Comparison of ENCODE assay signal across 20 mouse cellular contexts in genomic region chr5:97565486-97565885, GRCm38 (mm10).
DNase-seq lines count a peak whose midpoint lies in the region; ATAC-seq and TF ChIP-seq lines count a peak whose summit lies in the region.
"Had no signal": no experiment of that assay in that cellular context is flagged by ENCODE, and none has a peak within 500 bp of the region (broad histone marks: within the 10 kb centered on the region; RNA-seq: fewer than 3 reads in every experiment).

No protein-coding gene starts in this region.

- H3K4me1 ChIP-seq in forebrain, embryonic 16.5 days (replicated peaks; ENCODE audit: control insufficient read depth, insufficient read depth, low read length): no peaks in the 10 kb centered on the region
- no peaks in the 10 kb centered on the region for H3K4me1 ChIP-seq in forebrain, embryonic 12.5 days
- H3K4me1 ChIP-seq in kidney, embryonic 14.5 days (ENCODE audit: control insufficient read depth, insufficient read depth, low read length): no peaks in the 10 kb centered on the region
- H3K4me1 ChIP-seq: embryonic facial prominence, embryonic 13.5 days; heart, embryonic 12.5 days; hindbrain, embryonic 15.5 days had no signal

- DNase-seq in cerebellum, postnatal 10 days: peak; percentile 50 to 61
- DNase-seq in cerebellum, postnatal 4 days (ENCODE audit: low spot score in 2 of 2): no peak
- DNase-seq in layer of hippocampus, postnatal 14 days (ENCODE audit: low spot score in 2 of 2): peak; percentile 3 to 46
- no peak for DNase-seq in layer of hippocampus, adult 2 months (ENCODE audit: low spot score in 2 of 2)
- peak; percentile 36 for DNase-seq in brain, embryonic 14.5 days (ENCODE audit: low read depth)
- DNase-seq: adrenal gland, postnatal 14 days; gastrocnemius, adult 2 months; gastrocnemius, postnatal 25 days; kidney, adult 8-10 months had no signal

- 0 out of 2 replicates have a peak, but pooled peaks have one; percentile 26 for ATAC-seq in forebrain, embryonic 16.5 days
- ATAC-seq in forebrain, embryonic 12.5 days (ENCODE audit: low FRiP score): no peak
- no peak for ATAC-seq in kidney, embryonic 14.5 days (ENCODE audit: low FRiP score, low TSS enrichment)
- ATAC-seq: activated CD4-positive, CD25-positive, alpha-beta regulatory T cell, adult 4 months; inflammation-experienced regulatory T-cells, adult 6 months; intestine, postnatal 0 days; Patski had no signal

- H3K9me3 ChIP-seq in forebrain, embryonic 16.5 days (ENCODE audit: control insufficient read depth, low read length): no peaks in the 10 kb centered on the region
- H3K9me3 ChIP-seq in forebrain, embryonic 12.5 days: no peaks in the 10 kb centered on the region
- H3K9me3 ChIP-seq in kidney, embryonic 14.5 days (ENCODE audit: control insufficient read depth, low read length): no peaks in the 10 kb centered on the region
- H3K9me3 ChIP-seq: embryonic facial prominence, embryonic 13.5 days; heart, embryonic 12.5 days; hindbrain, embryonic 15.5 days had no signal

- no peaks in the 10 kb centered on the region for H3K36me3 ChIP-seq in forebrain, embryonic 16.5 days (ENCODE audit: control insufficient read depth, insufficient read depth)
- no peaks in the 10 kb centered on the region for H3K36me3 ChIP-seq in forebrain, embryonic 12.5 days (replicated peaks)
- no peaks in the 10 kb centered on the region for H3K36me3 ChIP-seq in kidney, embryonic 14.5 days (ENCODE audit: control insufficient read depth, insufficient read depth, low read length)
- H3K36me3 ChIP-seq: embryonic facial prominence, embryonic 13.5 days; heart, embryonic 12.5 days; hindbrain, embryonic 15.5 days had no signal

- H3K4me2 ChIP-seq in forebrain, embryonic 16.5 days (ENCODE audit: low read length): no peak overlapping the region
- H3K4me2 ChIP-seq in forebrain, embryonic 12.5 days: no peak overlapping the region
- no peak overlapping the region for H3K4me2 ChIP-seq in kidney, embryonic 14.5 days (replicated peaks; ENCODE audit: low read depth, low read length)
- H3K4me2 ChIP-seq: embryonic facial prominence, embryonic 13.5 days; heart, embryonic 12.5 days; hindbrain, embryonic 15.5 days had no signal

- WGBS in forebrain, embryonic 16.5 days: 49% methylated on average over 5 of the region's 5 CpGs
- WGBS in forebrain, embryonic 12.5 days: 79% methylated on average over 5 of the region's 5 CpGs
- 80% methylated on average over 5 of the region's 5 CpGs for WGBS in kidney, embryonic 14.5 days

- H3K4me3 ChIP-seq in forebrain, embryonic 16.5 days (replicated peaks; ENCODE audit: low read length): no peak overlapping the region
- no peak overlapping the region for H3K4me3 ChIP-seq in forebrain, embryonic 12.5 days (replicated peaks)
- H3K4me3 ChIP-seq in layer of hippocampus, adult 2 months: no peak overlapping the region
- H3K4me3 ChIP-seq in kidney, embryonic 14.5 days (ENCODE audit: low read length): no peak overlapping the region
- H3K4me3 ChIP-seq: embryonic facial prominence, embryonic 13.5 days; gastrocnemius, adult 2 months; heart, embryonic 12.5 days; hindbrain, embryonic 15.5 days had no signal

- no peaks in the 10 kb centered on the region for H3K27me3 ChIP-seq in forebrain, embryonic 16.5 days (replicated peaks; ENCODE audit: control insufficient read depth, insufficient read depth, low read length)
- H3K27me3 ChIP-seq in forebrain, embryonic 12.5 days: no peaks in the 10 kb centered on the region
- no peaks in the 10 kb centered on the region for H3K27me3 ChIP-seq in kidney, embryonic 14.5 days (ENCODE audit: control insufficient read depth, insufficient read depth, low read length)
- H3K27me3 ChIP-seq: CH12.LX; embryonic facial prominence, embryonic 13.5 days; heart, embryonic 12.5 days; hindbrain, embryonic 15.5 days; Patski had no signal

- no peak overlapping the region for H3K9ac ChIP-seq in forebrain, embryonic 16.5 days (replicated peaks; ENCODE audit: low read depth, low read length)
- H3K9ac ChIP-seq in forebrain, embryonic 12.5 days: no peak overlapping the region
- no peak overlapping the region for H3K9ac ChIP-seq in kidney, embryonic 14.5 days (ENCODE audit: low read depth, low read length)
- H3K9ac ChIP-seq: embryonic facial prominence, embryonic 13.5 days; heart, embryonic 12.5 days; hindbrain, embryonic 15.5 days had no signal

- TF ChIP-seq POLR2A in brain, embryonic 14.5 days (IDR thresholded peaks at IDR 0.05; ENCODE audit: borderline replicate concordance, extremely low read depth, insufficient read depth, insufficient read length, poor library complexity, severe bottlenecking): no peak

- no peak for TF ChIP-seq CTCF in layer of hippocampus, adult 2 months (conservative IDR thresholded peaks at IDR 0.05)
- no peak for TF ChIP-seq CTCF in brain, embryonic 14.5 days (IDR thresholded peaks at IDR 0.05; ENCODE audit: borderline replicate concordance, extremely low read depth, insufficient read depth, insufficient read length)

- H3K27ac ChIP-seq in forebrain, embryonic 16.5 days (ENCODE audit: low read length): no peak overlapping the region
- no peak overlapping the region for H3K27ac ChIP-seq in forebrain, embryonic 12.5 days
- no peak overlapping the region for H3K27ac ChIP-seq in layer of hippocampus, adult 2 months
- H3K27ac ChIP-seq in kidney, embryonic 14.5 days (ENCODE audit: low read depth, low read length): no peak overlapping the region
- H3K27ac ChIP-seq: embryonic facial prominence, embryonic 13.5 days; gastrocnemius, adult 2 months; hindbrain, embryonic 15.5 days had no signal

Comparison
In these comparisons a context has a peak if more than half of its experiments do, and no peak if none do; other contexts are left out.
1. DNase-seq: peak in cerebellum, postnatal 10 days (2 of 2), layer of hippocampus, postnatal 14 days (2 of 2) and brain, embryonic 14.5 days (single experiment); none in cerebellum, postnatal 4 days (0 of 2) and layer of hippocampus, adult 2 months (0 of 2).